Mouse (Mus musculus): Measurements from ENCODE around the gene Gm10803. TPM values are rescaled to one million over a fixed set of nuclear protein-coding genes. Genes with fewer than 3 reads are reported as not detected.
A peak's percentile ranks its signal among the peaks of the same experiment; 100 is the strongest.

The Gm10803 gene
- polyA plus RNA-seq, 1 experiment from 2014 or later = not detected

DNA sequence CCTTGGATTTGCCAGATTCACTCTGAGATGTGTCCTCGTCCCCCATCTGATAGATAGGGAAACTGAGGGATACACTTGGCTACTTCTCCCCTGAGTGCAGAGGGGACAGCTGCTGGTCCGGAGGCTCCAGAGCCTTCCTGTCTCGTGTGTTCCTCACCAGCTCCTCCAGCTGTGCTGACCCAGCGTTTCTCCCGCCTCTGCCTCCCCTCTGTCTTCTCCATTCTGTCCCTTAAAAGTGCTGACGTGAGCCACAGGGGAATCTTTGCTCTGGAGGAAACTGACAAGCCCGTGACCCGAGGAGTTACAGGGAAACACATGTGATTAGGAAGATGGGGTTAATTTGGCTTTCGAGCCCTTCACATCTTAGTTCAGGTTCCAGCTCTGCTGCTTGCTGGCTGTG is 39.4 kb downstream of the Gm10803 start:
- H3K4me1 ChIP-seq (replicated peaks) = peaks cover 18% of the 10 kb centered on the region; the same call in 1 of the 2 replicates
- peak; percentile 13 for DNase-seq (ENCODE audit: low spot score)
- no peaks in the 10 kb centered on the region for H3K27me3 ChIP-seq (ENCODE audit: insufficient read depth, poor library complexity, severe bottlenecking)
- H3K9me3 ChIP-seq = no peaks in the 10 kb centered on the region
- 56% methylated on average over 9 of the region's 9 CpGs for WGBS
- no peak overlapping the region for H3K27ac ChIP-seq
- no peaks in the 10 kb centered on the region for H3K36me3 ChIP-seq
- H3K4me3 ChIP-seq = no peak overlapping the region

DNA sequence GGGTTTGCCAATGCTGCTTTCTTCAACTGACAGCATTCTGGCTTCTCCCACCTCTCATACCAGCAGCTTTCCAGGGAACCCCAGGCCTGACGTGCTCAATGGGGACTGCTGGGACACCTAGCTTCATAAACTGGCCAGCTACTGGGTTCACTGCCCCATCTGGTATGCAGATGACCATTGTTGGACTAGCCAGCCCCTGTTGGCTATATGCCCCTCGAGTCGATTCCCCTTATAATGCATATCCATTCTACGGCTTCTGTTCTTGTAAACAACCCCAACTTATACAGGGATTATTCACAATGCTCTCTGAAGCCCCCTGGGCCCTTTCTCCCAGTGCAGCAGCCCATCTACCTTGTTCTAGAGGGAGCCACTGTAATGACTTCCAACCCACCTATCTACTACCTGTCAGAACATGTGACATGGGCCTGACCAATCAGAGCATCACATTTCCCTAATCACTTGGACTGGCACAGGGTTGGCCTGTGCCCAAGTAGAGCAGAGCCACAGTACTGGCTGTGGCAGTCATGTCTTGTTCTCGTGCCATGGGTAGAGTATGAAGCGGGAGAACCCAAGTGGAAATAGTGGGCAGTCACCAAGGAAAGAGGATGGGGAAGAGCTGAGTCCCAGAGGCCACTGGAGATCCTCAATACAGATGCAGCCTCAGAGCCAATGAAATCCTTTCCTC is 44.4 kb downstream of the Gm10803 start:
- Histone ChIP-seq H3K27me3 (ENCODE audit: insufficient read depth, poor library complexity, severe bottlenecking) (no peaks in the 10 kb centered on the region), H3K4me3 (no peak overlapping the region), H3K9me3 (no peaks in the 10 kb centered on the region), H3K4me1 (replicated peaks) (peaks cover 9% of the 10 kb centered on the region; the same call in 1 of the 2 replicates), H3K27ac (no peak overlapping the region), H3K36me3 (no peaks in the 10 kb centered on the region)
- no peak for DNase-seq (ENCODE audit: low spot score)
- WGBS = 91% methylated on average over 6 of the region's 6 CpGs

DNA sequence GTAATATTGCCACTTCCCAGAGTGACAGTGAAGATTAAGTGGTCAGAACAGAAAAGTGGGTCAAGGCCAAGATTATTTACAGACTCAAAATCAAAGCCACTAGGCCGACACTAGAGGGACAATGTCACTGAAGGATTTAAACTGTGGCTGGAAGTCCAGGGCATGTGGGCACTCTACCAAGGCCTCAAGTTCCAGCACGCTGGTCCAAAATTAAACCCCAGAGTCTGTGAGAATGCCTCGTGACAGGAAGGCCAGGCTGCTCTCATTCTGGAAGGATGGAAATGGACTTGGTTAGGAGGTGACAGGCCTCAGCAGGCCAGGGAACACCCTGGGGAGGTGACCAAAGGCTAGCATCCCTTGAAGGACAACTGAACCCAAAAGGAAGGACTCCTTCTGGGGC is 48.4 kb downstream of the Gm10803 start:
- no peak overlapping the region for H3K4me3 ChIP-seq
- no peak overlapping the region for H3K27ac ChIP-seq
- peaks cover 7% of the 10 kb centered on the region for H3K4me1 ChIP-seq (replicated peaks)
- WGBS = 74% methylated on average over 3 of the region's 3 CpGs
- H3K36me3 ChIP-seq = no peaks in the 10 kb centered on the region
- H3K27me3 ChIP-seq (ENCODE audit: insufficient read depth, poor library complexity, severe bottlenecking) = peaks cover 7% of the 10 kb centered on the region; the same call in 1 of the 2 replicates
- no peak for DNase-seq (ENCODE audit: low spot score)
- no peaks in the 10 kb centered on the region for H3K9me3 ChIP-seq

DNA sequence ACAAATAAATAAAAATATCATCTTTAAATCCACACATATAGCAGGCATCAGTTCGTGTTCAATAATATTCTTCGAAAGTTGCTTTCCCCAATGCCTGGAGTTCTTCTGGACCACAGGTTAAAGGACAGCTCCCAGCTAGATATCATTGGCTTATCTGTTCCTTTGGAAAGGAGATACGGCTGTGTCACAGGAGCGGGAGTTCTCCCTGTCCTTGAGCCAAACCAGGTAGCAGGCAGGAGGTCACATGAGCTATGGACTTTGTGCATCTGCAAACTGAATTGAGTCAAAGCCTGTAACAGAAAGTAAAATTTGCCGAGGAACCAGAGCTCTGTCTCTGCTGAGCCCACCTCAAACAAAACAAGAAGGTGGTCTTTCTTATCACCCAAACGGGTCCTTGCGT is 52.7 kb downstream of the Gm10803 start:
- H3K36me3 ChIP-seq = no peaks in the 10 kb centered on the region
- H3K9me3 ChIP-seq = no peaks in the 10 kb centered on the region
- 90% methylated on average over 7 of the region's 7 CpGs for WGBS
- H3K4me3 ChIP-seq = no peak overlapping the region
- H3K27ac ChIP-seq = no peak overlapping the region
- peaks cover 32% of the 10 kb centered on the region for H3K4me1 ChIP-seq (replicated peaks)
- H3K27me3 ChIP-seq (ENCODE audit: insufficient read depth, poor library complexity, severe bottlenecking) = peaks cover 15% of the 10 kb centered on the region
- no peak for DNase-seq (ENCODE audit: low spot score)

Other genes starting within 250 kb of the Gm10803 start
- gene Tspan18, start 226.1 kb upstream of the Gm10803 start, polyA plus RNA-seq (2016; fragmentation: Nextera tagmentation; extraction: Ambion mirVana) = 48.6 and 55.1 TPM in 2 replicates
- 6.2 and 10.3 TPM in 2 replicates for gene Cd82, start 97.4 kb upstream of the Gm10803 start, polyA plus RNA-seq (2016; fragmentation: Nextera tagmentation; extraction: Ambion mirVana)
- 7.2 and 9.0 TPM in 2 replicates for gene Alx4, start 81.8 kb downstream of the Gm10803 start, polyA plus RNA-seq (2016; fragmentation: Nextera tagmentation; extraction: Ambion mirVana)